Mouse (Mus musculus) testis, postnatal 14 days (tissue): Measurements from ENCODE around the gene Robo1.

Experiments
- DNase-seq: peaks from one replicate; pipeline ENCODE4 v3.0.0; 2021; ENCODE audit warnings: low spot score

Gene Robo1

DNA sequence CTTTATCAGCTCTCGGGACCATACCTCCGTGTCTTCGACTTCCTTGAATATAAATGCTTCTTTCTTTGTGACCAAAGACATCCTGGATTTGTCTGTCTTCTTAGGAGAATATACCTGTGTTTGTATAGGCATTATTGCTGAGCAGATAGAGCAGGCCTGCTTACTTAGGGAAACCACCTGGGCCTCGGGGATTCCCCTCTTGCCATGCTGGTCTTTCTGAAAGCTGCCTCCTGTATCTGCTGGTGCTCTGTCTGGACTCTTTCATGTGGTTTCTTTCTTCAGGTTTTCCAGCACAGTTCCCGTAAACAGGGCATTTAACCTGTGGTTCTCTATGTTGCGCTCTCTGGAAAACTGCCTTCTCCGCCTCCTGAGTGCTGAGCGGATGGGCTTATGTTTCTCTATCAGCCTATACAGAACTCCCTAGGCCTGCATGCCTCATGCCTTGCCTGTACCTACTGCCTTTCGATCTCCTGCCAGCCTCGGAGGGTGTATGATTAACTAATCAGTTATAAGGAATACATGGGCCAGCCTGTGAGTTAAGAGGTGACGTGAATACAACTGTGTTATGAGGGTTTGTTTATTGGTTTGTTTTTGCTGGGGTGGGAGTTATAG, 370.9 kb downstream of the Robo1 start:
- no peak for DNase-seq

DNA sequence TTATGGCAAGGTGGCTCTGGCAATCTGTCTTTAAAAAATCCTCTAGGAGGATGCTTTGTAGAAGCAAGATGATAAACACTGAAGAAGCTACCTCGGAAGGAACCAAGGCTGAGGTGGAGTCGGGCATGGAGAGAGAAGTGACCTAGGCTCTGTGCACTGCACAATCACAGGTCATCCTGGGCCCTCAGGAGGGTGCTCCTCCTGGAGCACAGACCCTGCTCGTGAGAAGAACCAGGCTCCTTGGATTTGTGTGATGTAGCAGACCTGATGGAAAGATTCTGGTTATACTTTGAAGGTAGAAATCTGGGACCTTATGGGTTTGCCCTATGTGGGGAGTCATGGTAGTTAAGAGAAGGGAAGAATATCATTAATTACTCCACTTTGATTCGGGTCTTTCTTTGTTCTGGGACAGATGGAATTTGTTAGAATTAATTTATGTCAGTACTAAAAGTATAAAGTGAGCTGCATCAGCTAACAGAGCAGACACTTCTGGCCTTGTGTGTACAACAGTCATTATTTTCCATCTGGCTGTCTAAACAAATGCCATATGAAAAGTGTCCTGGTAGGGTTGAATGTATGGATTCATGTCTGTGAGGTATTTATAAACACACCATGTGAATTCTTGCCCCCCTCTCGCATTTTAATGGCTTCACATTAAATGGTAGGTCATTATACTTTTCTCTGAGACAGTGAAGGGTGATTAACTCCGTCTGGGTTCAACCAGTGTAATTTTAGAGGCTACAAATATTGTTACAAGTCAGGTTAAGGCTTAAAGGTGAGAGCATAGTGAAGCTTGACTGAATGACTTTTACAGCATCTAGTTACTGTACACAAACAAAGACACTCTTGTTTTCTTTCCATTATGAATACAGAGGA, 377.7 kb downstream of the Robo1 start:
- no peak for DNase-seq

DNA sequence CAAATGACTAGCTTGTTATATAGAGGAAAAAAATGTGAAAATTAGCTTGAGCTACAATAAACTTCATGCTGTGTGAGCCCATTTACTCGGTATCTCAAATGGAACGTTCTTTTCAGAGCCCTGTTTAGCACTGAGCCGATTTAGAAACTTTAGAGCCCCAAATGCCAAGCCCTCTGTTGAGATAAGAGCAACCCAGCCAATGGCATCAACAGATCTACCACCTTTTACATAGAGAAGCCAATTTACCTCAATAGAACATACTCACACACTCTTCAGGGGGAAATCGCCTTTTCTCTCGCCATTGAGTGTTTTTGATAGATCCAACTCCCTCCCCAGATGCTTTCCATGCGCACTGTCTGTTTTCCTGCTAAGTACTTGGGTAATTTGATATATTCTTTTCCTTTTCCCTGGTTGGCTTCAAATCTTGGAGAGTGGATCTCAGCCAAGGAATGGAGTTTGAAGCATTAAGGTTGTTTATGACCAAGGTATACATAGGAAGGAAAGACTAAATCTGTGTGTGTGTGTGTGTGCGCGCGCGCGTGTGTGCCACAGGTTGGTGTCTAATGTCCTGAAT, 378.5 kb downstream of the Robo1 start:
- no peak for DNase-seq

DNA sequence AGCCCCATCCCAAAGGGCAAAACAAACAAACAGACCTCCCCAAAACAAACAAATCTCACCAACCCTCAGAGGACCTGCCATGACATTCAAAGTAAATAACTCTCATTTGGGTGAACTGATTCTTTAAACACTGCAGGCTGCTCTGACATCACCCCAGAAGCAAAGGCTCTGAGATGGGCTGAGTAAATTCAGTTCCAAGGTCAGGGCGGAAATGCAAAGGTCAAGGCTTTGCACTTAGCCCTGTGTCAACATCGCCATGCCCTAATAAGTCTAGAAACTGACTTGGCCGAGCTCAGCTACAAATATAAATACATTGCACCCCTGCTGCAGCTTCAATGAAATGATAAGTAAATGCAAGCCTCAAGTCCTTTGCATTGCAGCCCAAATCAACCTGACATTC, 379.5 kb downstream of the Robo1 start:
- DNase-seq, result no peak

DNA sequence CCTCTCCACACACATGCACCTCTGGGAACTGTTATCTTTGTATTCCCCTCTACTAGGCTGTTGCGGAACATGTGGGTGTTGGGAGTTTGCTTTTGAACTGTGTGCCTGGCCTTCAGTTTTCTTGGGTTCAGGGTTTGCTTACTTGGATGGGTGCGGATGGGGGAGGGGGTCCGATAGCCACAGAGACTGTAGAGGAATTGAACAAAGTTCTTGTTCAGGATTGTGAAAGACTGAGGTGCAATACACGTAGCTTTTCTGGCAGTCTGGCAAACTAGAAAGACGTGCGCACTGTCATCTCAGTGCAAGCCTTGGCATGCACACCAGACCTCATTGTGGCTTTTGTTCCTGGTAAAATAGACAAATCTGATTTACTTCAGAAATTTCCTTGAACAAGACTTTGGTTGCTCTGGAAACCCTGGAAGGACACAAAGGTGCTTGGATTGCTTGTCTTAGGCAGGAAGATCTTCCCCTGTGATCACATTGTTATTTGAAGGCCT, 380.1 kb downstream of the Robo1 start:
- no peak for DNase-seq

DNA sequence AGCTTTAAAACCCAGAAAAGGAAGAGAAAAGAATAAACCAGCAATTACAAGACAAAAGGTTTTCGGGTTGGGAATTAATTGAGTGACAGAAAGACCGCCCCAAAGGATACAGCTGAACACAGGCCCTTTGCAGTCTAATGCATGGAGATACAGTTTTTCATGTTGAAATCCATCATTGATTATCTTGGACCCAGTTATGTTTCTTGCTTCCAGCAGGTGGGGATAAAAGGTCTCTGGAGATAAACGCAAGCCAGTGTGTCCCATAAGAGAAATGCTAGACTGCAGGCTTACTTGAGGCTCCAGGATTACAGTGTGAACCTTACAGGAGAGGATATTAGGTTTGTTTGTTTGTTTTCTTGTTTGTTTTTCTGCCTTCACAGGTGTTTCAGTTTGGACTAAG, 383.8 kb downstream of the Robo1 start:
- no peak for DNase-seq

DNA sequence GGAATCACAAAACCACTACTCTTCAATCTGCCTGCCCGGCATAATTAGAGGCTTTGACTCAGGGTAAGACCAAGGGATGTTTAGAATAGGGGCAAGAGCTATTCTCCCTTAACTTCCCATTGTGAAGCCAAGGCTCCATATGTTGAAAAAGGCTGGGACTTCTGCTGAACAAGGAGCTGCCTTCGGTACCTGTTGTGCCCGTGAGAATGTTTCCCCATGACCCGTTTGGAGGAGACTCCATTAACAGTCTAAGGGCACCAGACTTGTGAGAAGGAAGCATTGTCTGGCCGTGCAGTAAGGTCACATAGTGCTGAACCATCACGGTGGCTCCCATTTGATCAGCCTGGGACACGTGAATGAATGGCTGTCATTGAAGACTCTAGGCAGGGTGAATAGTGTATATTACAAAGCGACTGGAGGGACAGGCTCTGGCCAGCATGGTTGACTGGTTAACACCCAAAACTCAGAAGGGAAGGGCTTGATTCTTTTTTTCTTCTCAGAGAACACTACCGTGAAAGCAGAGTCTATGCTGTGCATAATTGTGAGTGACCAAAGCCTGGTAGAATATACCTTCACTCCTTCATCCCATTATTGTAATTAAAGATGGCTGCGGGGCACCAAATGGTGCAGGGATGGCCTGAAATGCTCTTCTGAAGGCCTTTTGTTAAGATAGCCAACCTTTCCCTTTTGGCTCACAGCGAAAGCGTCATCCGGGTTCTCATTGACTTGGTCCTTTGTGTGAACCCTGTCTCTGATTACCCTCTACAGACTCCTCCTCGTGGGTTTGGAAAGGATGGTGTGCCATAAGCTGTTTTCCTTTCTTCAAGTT, 385.6 kb downstream of the Robo1 start:
- DNase-seq, result no peak

DNA sequence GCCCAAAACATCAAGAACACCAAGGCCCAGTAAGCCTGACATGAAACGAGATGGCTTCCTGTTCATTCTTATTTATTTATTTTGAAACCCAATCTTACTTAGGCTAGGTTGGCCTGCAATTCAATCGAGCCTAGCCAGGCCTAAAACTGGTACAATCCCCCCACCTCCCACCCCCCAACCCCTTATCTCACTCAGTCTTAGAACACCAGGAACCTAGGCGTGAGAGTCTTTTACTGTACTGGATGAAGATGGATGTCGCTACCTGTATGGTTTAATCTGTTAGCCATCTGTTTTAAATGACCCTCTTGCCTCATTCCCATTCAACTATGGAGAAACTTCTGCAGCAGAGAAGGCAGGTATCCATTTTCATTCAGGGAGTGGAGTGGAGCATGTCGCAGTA, 386.7 kb downstream of the Robo1 start:
- DNase-seq, result no peak

DNA sequence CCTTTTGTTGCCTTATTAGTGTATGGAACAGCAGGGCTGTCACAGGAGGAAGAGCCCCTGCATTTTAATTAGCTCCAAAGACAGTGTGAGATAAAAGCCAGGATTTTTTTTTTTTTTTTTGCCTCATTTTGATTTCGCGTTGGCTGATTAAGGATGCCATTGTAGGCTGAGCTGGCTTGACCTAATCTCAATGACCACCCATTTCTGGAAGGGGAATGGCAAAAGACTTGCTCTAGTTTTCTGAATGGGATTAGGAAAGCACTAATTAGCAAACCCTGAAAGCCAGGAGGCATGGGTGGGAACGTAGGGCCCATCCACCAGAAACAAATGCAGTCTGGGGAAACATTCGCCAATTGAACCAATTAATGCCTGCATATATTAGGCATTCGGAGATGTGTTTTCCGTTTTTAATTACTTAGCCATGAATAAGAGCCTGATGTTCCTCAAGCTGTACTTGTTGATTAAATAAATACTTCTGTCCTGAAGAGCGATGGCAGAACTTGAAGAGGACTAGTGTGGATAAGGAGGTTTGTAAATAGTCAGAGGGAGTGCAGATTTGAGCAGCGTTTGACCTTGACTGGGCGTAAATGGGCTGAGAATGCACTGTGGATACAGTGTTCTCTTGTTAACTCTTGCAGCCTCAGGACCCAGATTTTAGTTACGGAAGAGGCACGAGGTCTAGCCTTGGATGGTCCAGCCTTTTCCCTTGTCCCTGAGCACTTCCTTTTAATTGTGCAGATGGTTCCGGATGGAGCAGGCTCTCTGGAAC, 391.3 kb downstream of the Robo1 start:
- no peak for DNase-seq

DNA sequence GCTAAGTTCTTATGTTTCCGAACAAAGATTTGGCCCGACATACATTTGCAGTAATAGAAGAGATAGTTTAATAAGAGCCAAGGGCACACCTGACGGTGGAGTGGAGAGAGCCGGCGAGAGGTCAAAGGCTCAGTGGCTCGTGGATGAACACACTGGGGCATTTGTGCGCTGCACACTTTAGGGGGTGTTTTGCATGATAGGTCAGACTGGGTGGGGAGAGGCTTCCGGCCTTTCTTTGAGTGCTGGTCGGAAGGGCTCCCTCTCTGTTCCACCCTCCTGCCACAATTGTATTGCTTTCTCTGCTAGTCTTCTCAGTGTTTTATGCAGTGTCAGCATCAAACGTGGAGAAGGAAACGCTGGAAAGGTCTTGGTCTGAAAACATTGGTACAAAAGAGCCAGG, 392.2 kb downstream of the Robo1 start:
- DNase-seq, result no peak

DNA sequence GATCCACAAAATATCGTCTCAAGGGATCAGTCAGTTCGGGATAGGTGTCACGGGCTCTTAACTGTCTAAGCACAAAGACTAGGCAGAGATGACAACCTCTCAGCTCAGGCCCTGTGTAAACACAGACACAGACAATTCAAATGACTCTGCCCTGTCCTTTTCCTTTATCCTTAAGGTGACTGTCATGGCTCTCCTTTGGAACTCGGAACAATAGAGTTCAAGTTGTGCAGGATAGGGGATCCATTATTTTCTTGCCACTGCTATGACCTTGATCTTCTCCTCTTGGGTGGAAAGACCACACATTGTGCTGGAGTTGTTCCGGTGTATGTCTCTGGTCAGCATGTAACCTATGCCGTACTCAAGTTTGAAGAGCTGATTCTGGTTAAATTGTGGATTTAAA, 395.4 kb downstream of the Robo1 start:
- no peak for DNase-seq

DNA sequence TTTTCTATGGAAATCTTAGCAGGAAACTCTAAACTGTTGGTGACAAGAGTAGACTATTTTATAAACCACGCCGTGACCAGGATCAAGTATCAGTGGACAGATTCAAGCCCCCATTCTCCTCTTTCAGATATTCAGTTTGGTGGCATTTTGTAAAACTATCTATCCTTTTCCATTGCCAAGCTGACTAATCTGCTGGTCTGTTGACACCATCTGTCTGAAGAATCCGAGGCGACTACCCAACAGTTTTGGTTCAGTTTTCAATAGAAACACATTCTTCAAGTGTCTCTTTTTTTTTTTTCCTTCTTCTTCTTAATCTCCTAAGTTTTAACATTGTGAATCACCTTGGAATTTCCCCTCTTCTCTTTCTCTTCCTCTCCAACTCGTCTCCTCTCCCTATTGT, 397.7 kb downstream of the Robo1 start:
- no peak for DNase-seq

DNA sequence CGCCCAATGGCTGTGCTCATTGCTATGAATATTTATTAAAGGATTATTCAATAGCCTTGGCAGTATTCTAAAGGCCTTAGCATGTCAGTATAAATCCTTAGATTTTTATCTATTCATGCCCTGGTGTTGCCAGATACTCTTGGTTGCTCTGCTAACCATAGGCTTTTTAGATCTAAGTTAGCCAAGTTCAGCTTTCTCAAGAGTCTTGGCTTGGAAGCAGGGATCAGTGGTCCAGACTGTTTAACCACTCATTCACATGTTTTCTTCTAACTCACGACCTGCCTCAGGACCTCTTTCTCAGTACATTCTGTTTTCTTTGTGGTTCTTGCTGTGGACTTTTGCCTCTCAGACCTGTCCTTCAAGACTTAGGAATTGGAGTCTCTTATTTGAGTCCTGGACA, 400.4 kb downstream of the Robo1 start:
- DNase-seq, result no peak

DNA sequence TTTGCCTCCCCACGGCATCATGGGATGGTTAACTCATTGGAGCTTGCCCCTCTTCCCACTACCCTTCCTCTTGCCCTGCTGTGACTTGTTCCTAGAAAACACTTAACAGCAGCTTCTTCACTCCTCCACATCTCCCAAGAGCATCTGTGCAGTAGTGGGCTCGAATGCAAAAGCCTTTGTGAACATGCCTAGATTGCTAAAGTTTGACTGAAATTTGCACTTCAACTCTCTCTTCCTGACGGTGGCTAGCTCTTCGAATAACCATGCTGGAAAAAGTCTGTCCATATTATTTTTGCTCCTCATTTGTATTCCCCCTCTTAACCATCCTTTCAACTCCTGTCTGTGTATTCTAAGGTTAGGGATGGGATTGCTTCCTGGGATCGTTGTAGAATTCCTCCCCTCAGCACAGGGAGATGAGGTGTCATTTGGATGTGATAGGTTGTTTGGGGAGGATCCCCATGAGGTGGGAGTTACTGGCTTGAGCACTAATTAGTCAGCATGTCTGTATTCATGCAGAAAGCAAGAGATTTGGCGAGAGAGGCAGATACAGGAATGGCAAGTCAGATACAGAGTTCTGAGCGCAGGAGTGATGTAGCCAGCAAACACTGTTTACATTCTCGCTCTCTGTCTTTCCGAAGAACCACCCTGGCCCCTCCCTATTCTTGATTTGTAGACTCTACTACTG, 409.2 kb downstream of the Robo1 start:
- DNase-seq, result no peak

DNA sequence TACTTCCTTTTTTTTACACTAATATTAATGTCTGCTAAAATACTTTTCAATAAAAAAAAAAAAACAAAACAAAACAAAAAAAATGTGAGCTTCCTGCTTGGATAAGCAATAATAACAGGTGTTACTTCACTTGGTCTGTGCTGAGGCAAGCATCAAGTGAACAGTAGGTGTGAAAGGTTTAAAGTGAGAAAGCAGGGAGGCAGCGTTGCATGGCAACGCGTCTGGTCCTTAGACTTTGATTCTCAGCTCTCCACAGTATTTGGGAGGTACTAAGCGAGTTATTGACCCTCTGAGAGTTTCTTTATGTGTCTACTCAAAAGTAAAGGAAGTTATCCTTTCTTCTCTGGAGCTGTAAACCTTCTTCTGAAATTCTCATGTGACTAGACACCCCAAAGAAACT, 411.0 kb downstream of the Robo1 start:
- no peak for DNase-seq

DNA sequence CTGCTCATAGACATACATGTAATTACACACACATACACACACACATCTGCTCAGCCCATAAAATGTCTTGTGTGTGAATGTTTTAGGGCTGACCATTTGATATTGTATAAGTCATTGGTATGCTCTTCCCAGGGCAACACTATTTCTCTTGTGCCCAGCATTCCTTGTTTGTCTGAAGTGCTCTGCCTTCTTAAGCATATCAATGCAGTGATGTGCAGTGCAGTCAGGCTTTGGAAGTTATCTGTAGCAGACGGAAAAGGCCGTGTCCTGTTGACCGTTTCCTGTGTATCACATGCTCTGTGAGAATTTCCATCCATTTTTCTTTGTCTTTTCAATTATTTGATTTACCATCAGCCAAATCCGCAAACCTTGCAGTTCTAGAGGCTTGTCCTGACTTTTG, 412.9 kb downstream of the Robo1 start:
- no peak for DNase-seq

DNA sequence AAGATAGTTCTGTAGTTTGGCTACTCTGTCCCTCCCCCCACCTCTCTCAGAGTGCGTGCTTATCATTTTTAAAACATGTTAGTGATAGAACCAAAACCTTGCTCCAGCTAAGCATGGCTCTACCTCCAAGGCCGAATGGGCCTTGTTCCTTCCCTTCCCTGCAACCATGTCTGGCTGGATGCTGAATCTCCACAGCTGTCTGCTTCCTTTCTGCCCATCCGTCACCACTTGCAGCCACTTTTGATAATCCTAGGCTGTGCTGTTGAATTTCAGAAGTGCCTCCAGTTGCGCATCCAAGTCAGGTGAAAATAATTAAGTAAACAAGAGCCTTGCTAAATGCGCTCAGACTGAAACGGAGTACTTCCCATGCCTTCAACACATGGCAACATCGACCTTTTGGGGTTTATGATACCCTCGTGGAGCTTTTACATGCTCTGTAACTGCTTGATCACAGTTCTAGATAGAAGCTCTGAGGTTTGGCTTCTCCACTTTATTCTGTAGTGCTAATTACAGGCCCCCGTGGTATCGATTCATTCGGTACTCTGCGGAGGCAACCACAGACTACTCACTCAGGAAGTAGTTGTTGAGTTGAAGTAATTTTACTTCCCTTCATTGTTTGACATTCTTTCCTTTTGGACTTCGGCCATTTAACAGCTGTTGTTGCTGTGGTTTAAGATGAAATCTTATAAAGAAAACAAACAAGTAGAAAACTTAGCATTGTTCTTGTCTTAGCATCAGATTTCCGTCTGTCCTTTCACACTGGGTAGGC, 413.8 kb downstream of the Robo1 start:
- no peak for DNase-seq

DNA sequence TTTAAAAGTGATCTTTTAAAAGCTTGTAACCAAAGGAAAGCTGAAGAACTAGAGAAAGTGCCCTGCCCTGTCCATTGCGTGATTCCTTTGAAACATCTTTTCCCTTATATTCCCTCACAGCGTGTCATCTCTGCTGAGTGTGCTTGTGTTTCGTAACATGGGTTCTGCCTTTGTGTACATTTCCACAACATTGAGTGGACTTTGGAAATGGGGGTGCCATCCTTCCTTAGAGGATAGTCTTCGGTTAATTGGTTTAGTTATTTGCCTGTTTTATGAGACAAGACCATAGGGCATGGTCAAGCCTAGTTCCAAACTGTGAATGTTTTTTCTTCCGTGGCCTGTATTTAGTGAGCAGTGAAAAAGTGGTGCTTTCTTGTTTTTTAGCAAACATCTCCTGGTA, 426.1 kb downstream of the Robo1 start:
- DNase-seq, result no peak

DNA sequence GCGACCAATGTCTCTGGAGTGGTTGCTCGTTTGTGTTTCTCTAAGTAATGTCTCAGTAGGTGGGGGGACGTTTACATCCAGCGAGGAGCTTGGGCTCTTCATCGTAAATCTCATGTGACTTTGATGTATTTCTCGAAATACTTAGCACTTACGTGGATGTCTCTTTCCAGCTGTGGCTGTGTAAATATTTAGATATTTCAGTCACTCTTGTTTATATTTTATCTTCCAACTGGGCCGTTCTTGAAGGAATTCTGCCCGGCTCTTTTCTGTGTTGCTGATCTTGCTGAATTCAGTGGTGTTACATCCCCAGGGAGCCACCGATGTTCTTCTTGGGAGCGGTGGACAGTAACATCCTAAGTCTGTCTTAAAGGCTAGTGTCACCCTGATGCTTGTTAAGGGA, 427.1 kb downstream of the Robo1 start:
- no peak for DNase-seq

DNA sequence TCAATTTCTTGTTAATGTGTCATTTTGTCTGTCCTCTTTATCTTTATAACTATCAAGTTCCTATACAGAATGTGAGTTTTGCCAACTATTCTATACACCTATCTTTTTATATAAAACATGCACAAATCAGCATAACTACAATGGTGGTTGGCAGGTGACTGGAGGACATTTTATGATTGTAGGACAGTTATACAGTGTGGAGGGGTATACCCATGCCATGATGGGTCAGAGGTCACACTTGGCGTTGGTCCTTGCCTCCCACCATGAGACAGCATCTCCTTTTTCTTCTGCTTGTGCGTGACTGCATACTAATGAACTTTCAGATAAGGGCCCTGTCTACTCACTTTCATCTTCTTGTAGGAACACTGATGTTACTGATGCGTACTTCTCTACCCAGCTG, 427.5 kb downstream of the Robo1 start:
- no peak for DNase-seq
